Mouse (Mus musculus) ES-E14 (cell line): ENCODE results near the gene Hpdl.

Source experiments
- CHD2 ChIP-seq: IDR thresholded peaks from 2 replicates; pipeline ENCODE4 v1.6.1; 2014; ENCODE audit warnings: mild to moderate bottlenecking, low read depth, low read length, inconsistent platforms
- MAFK ChIP-seq: IDR thresholded peaks from 2 replicates; pipeline ENCODE4 v1.6.1; 2014; ENCODE audit warnings: mild to moderate bottlenecking, low read depth, low read length, inconsistent platforms; ENCODE audit not compliant: insufficient read depth

GRCm38 (mm10) chr4:116781366-116781765 is 40.1 kb downstream of the Hpdl start:
- TF ChIP-seq MAFK (no peak), CHD2 (no peak)
